29 mouse cellular contexts compared by ENCODE assay signal in the genomic region with DNA sequence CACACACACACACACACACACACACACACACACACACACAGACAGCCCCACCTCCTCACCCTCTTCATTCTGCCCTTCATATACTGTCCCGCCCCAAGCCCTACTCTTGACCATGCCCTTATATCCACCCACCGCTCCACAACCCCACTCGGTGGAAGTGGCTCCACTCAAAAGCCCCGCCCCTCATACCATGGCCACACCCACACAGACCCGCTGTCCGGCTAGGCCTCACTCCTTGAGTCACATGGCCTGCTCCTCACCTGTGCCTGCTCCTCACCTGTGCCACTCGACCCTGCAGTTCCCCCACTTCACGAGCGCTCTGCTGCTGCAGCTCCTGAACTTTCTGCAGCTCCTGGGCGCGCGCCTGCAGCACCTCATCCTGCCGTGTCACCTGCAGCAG. TPM values are rescaled to one million over a fixed set of nuclear protein-coding genes. Genes with fewer than 3 reads are reported as not detected.
DNase-seq lines count a peak whose midpoint lies in the region; ATAC-seq and TF ChIP-seq lines count a peak whose summit lies in the region.
"Had no signal": no experiment of that assay in that cellular context is flagged by ENCODE, and none has a peak within 500 bp of the region (broad histone marks: within the 10 kb centered on the region; RNA-seq: fewer than 3 reads in every experiment).

No protein-coding gene starts in this region.

- WGBS in intestine, embryonic 14.5 days, result 75% methylated on average over 13 of the region's 13 CpGs
- 70% methylated on average over 13 of the region's 13 CpGs for WGBS in intestine, embryonic 16.5 days
- 49% methylated on average over 13 of the region's 13 CpGs for WGBS in lung, embryonic 14.5 days
- WGBS in embryonic facial prominence, embryonic 10.5 days, result 78% methylated on average over 13 of the region's 13 CpGs

- H3K4me2 ChIP-seq in intestine, embryonic 14.5 days (ENCODE audit: low read length), result no peak overlapping the region
- no peak overlapping the region for H3K4me2 ChIP-seq in intestine, embryonic 16.5 days (ENCODE audit: low read depth, low read length)
- H3K4me2 ChIP-seq in lung, embryonic 14.5 days, result no peak overlapping the region
- H3K4me2 ChIP-seq: embryonic facial prominence, embryonic 15.5 days; forebrain, embryonic 15.5 days; heart, embryonic 15.5 days; midbrain, embryonic 15.5 days; neural tube, embryonic 13.5 days had no signal

- H3K27me3 ChIP-seq in intestine, embryonic 14.5 days (replicated peaks; ENCODE audit: control insufficient read depth, insufficient read depth, low read length), result 0 out of 2 replicates have a peak, but pooled peaks cover 9% of the 10 kb centered on the region
- no peaks in the 10 kb centered on the region for H3K27me3 ChIP-seq in intestine, embryonic 16.5 days (replicated peaks; ENCODE audit: control insufficient read depth, insufficient read depth, low read length)
- no peaks in the 10 kb centered on the region for H3K27me3 ChIP-seq in lung, embryonic 14.5 days (ENCODE audit: insufficient read depth, low read length)
- H3K27me3 ChIP-seq in embryonic facial prominence, embryonic 10.5 days (replicated peaks; ENCODE audit: low read depth, poor library complexity, severe bottlenecking), result peaks cover 40% of the 10 kb centered on the region
- H3K27me3 ChIP-seq: forebrain, embryonic 15.5 days had no signal

- H3K36me3 ChIP-seq in intestine, embryonic 14.5 days (ENCODE audit: control insufficient read depth, insufficient read depth, low read length), result no peaks in the 10 kb centered on the region
- peaks cover 5% of the 10 kb centered on the region; the same call in 1 of the 2 replicates for H3K36me3 ChIP-seq in intestine, embryonic 16.5 days (ENCODE audit: control insufficient read depth, insufficient read depth, low read length)
- H3K36me3 ChIP-seq in lung, embryonic 14.5 days (ENCODE audit: insufficient read depth), result no peaks in the 10 kb centered on the region
- no peaks in the 10 kb centered on the region for H3K36me3 ChIP-seq in embryonic facial prominence, embryonic 10.5 days (replicated peaks)
- H3K36me3 ChIP-seq: embryonic facial prominence, embryonic 15.5 days; forebrain, embryonic 15.5 days; heart, embryonic 15.5 days; midbrain, embryonic 15.5 days; neural tube, embryonic 13.5 days had no signal

- 0 out of 2 replicates have a peak, but pooled peaks have one; percentile 49 for ATAC-seq in intestine, embryonic 14.5 days (replicated peaks; ENCODE audit: low FRiP score, low TSS enrichment, low read depth)
- ATAC-seq in intestine, embryonic 16.5 days, result no peak
- peak; percentile 65 for ATAC-seq in lung, embryonic 14.5 days (ENCODE audit: insufficient read depth)
- ATAC-seq: forebrain, embryonic 15.5 days; hindbrain, embryonic 16.5 days; liver, postnatal 0 days; midbrain, embryonic 15.5 days had no signal

- no peaks in the 10 kb centered on the region for H3K4me1 ChIP-seq in intestine, embryonic 14.5 days (replicated peaks; ENCODE audit: control insufficient read depth, insufficient read depth, low read length)
- H3K4me1 ChIP-seq in intestine, embryonic 16.5 days (ENCODE audit: control insufficient read depth, insufficient read depth, low read length), result no peaks in the 10 kb centered on the region
- H3K4me1 ChIP-seq in lung, embryonic 14.5 days (ENCODE audit: insufficient read depth), result no peaks in the 10 kb centered on the region
- H3K4me1 ChIP-seq in embryonic facial prominence, embryonic 10.5 days, result no peaks in the 10 kb centered on the region
- H3K4me1 ChIP-seq: embryonic facial prominence, embryonic 15.5 days; forebrain, embryonic 15.5 days; heart, embryonic 15.5 days; midbrain, embryonic 15.5 days; neural tube, embryonic 13.5 days had no signal

- H3K27ac ChIP-seq in intestine, embryonic 14.5 days (ENCODE audit: low read depth), result no peak overlapping the region
- H3K27ac ChIP-seq in intestine, embryonic 16.5 days (ENCODE audit: low read length), result no peak overlapping the region
- no peak overlapping the region for H3K27ac ChIP-seq in lung, embryonic 14.5 days (ENCODE audit: low read depth)
- H3K27ac ChIP-seq in embryonic facial prominence, embryonic 10.5 days (replicated peaks), result no peak overlapping the region
- H3K27ac ChIP-seq: embryonic facial prominence, embryonic 15.5 days; forebrain, embryonic 15.5 days; heart, embryonic 15.5 days; left cerebral cortex, adult 2 months; midbrain, embryonic 15.5 days; neural tube, embryonic 13.5 days had no signal

- TF ChIP-seq CTCF in lung, embryonic 14.5 days (IDR thresholded peaks at IDR 0.05; ENCODE audit: low read depth), result no peak

- H3K9me3 ChIP-seq in intestine, embryonic 14.5 days (ENCODE audit: control insufficient read depth, low read length), result no peaks in the 10 kb centered on the region
- no peaks in the 10 kb centered on the region for H3K9me3 ChIP-seq in intestine, embryonic 16.5 days (ENCODE audit: control insufficient read depth, low read length)
- no peaks in the 10 kb centered on the region for H3K9me3 ChIP-seq in lung, embryonic 14.5 days (ENCODE audit: low read depth, low read length)
- no peaks in the 10 kb centered on the region for H3K9me3 ChIP-seq in embryonic facial prominence, embryonic 10.5 days
- H3K9me3 ChIP-seq: embryonic facial prominence, embryonic 15.5 days; forebrain, embryonic 15.5 days; heart, embryonic 15.5 days; midbrain, embryonic 15.5 days; neural tube, embryonic 13.5 days had no signal

- no peak overlapping the region for H3K4me3 ChIP-seq in intestine, embryonic 14.5 days (ENCODE audit: low read depth, low read length)
- no peak overlapping the region for H3K4me3 ChIP-seq in intestine, embryonic 16.5 days (ENCODE audit: low read length)
- H3K4me3 ChIP-seq in lung, embryonic 14.5 days (ENCODE audit: low read depth, low read length), result no peak overlapping the region
- no peak overlapping the region for H3K4me3 ChIP-seq in embryonic facial prominence, embryonic 10.5 days
- H3K4me3 ChIP-seq: embryonic facial prominence, embryonic 15.5 days; forebrain, embryonic 15.5 days; heart, embryonic 15.5 days; left cerebral cortex, adult 2 months; midbrain, embryonic 15.5 days; myocyte; neural tube, embryonic 13.5 days had no signal

- no peak overlapping the region for H3K9ac ChIP-seq in intestine, embryonic 14.5 days (ENCODE audit: low read length)
- H3K9ac ChIP-seq in intestine, embryonic 16.5 days (ENCODE audit: low read depth, low read length), result no peak overlapping the region
- H3K9ac ChIP-seq in lung, embryonic 14.5 days, result no peak overlapping the region
- H3K9ac ChIP-seq: embryonic facial prominence, embryonic 15.5 days; forebrain, embryonic 15.5 days; heart, embryonic 15.5 days; liver, postnatal 0 days; midbrain, embryonic 15.5 days; neural tube, embryonic 13.5 days had no signal

- no peak for DNase-seq in intestine, embryonic 14.5 days (ENCODE audit: low spot score)
- DNase-seq in R1 (ENCODE audit: low read depth, low spot score), result peak; percentile 58
- peak; percentile 51 for DNase-seq in lung, embryonic 14.5 days
- DNase-seq in lung, postnatal 25 days (ENCODE audit: low spot score), result peak; percentile 82
- DNase-seq in spleen, postnatal 36 days (ENCODE audit: low spot score in 2 of 2), result no peak
- DNase-seq in embryonic facial prominence, embryonic 10.5 days (ENCODE audit: low spot score), result no peak
- DNase-seq in frontal cortex, postnatal 25 days (ENCODE audit: low spot score in 2 of 2), result no peak
- DNase-seq: adrenal gland, adult 2 months; cerebellum, adult 11-12 months; cerebellum, postnatal 36 days; gastrocnemius, postnatal 10 days; heart, postnatal 36 days; kidney, adult 2 months; kidney, postnatal 10 days; liver, postnatal 0 days; retina, postnatal 1 day; right cerebral cortex, postnatal 25 days; spleen, adult 18-20 months; thymus, postnatal 25 days had no signal

RNA-seq across cellular contexts. Expression of gene Kcnc3, which starts 40.0 kb away (rescaled TPM):
- 0.19 and 0.26 TPM in 2 replicates for polyA plus RNA-seq in intestine, embryonic 14.5 days (2014; fragmentation: Nextera tagmentation; extraction: Ambion mirVana)
- polyA plus RNA-seq in intestine, embryonic 16.5 days (2015; fragmentation: Nextera tagmentation; extraction: Ambion mirVana), result 0.20 and 0.22 TPM in 2 replicates
- 0.70 and 0.97 TPM in 2 replicates for polyA plus RNA-seq in lung, embryonic 14.5 days (2014; fragmentation: Nextera tagmentation; extraction: Ambion mirVana)
- 0.44 and 0.63 TPM in 2 replicates for polyA plus RNA-seq in embryonic facial prominence, embryonic 10.5 days (2016; fragmentation: Nextera tagmentation; extraction: Ambion mirVana)

RNA-seq across cellular contexts. Expression of gene Myh14, which starts 40.2 kb away (rescaled TPM):
- polyA plus RNA-seq in intestine, embryonic 14.5 days (2014; fragmentation: Nextera tagmentation; extraction: Ambion mirVana), result 26.7 and 33.4 TPM in 2 replicates
- 70.3 and 81.3 TPM in 2 replicates for polyA plus RNA-seq in intestine, embryonic 16.5 days (2015; fragmentation: Nextera tagmentation; extraction: Ambion mirVana)
- 33.6 and 37.3 TPM in 2 replicates for polyA plus RNA-seq in lung, embryonic 14.5 days (2014; fragmentation: Nextera tagmentation; extraction: Ambion mirVana)
- polyA plus RNA-seq in embryonic facial prominence, embryonic 10.5 days (2016; fragmentation: Nextera tagmentation; extraction: Ambion mirVana), result 2.7 and 4.3 TPM in 2 replicates

RNA-seq across cellular contexts. Expression of gene Napsa, which starts 58.3 kb away (rescaled TPM):
- polyA plus RNA-seq in intestine, embryonic 14.5 days (2014; fragmentation: Nextera tagmentation; extraction: Ambion mirVana), result 1.6 and 1.7 TPM in 2 replicates
- 3.4 and 3.9 TPM in 2 replicates for polyA plus RNA-seq in intestine, embryonic 16.5 days (2015; fragmentation: Nextera tagmentation; extraction: Ambion mirVana)
- 4.7 and 6.8 TPM in 2 replicates for polyA plus RNA-seq in lung, embryonic 14.5 days (2014; fragmentation: Nextera tagmentation; extraction: Ambion mirVana)
- 0.78 and 0.88 TPM in 2 replicates for polyA plus RNA-seq in embryonic facial prominence, embryonic 10.5 days (2016; fragmentation: Nextera tagmentation; extraction: Ambion mirVana)
- polyA plus RNA-seq: C2C12, myocyte had no signal

Comparison
In these comparisons a context has a peak if more than half of its experiments do, and no peak if none do; other contexts are left out.
1. DNase-seq: peak in R1 (single experiment), lung, embryonic 14.5 days (single experiment) and lung, postnatal 25 days (single experiment); none in intestine, embryonic 14.5 days (single experiment), spleen, postnatal 36 days (0 of 2), embryonic facial prominence, embryonic 10.5 days (single experiment) and frontal cortex, postnatal 25 days (0 of 2).